Mouse (Mus musculus): ENCODE data around the gene 5730409E04Rik.

DNA sequence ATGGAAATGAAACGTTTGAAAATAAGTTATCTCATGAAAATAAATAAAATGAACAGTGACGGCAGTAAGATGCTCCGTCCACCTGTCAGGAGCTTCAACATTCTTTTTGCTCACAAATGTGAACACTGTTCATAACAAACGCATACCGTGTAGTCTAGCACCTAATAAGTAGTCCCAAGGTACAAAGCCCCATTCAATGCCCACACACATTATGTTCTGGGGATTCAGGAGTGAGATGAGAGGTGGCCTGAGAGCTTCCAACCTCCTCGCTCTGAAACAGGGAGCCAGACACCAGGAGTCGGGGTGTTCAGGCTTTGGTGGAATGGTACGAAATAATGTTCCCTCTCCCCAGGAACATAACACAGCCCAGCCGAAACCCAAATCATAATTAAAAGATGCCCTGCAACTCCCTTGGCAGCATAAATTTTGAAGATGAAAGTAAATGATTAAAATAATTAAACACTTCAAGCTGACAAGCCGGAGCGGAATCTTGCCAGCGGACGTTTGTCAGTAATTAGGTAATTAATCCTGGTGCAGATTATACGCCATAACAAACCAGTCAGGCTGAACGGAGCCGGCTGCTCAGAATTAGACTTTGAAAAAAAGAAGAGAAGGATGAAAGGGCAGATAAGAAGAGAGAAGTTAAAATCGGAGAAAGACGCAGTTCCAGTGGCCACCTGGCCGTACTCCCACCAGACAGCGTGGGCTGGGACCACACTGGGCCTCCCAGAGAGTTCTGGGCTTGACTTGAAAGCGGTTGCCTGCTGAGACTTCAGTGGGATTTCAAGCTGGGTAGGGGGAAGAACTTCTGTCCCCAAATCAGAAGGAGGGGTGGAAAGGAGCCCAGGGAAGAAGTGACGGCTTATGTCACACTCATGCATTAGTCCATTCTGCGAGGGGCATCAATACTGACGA, 38.6 kb downstream of the 5730409E04Rik start:
- TF ChIP-seq GATA1 (IDR thresholded peaks at IDR 0.05; ENCODE audit: borderline replicate concordance, low read length) (no peak), TAL1 (conservative IDR thresholded peaks at IDR 0.05; ENCODE audit: low read depth, low read length) (no peak), CTCF (IDR thresholded peaks at IDR 0.05; ENCODE audit: low read depth, low read length) (no peak), POLR2AphosphoS5 (IDR thresholded peaks at IDR 0.05; ENCODE audit: insufficient replicate concordance, low read depth, low read length) (no peak)
